Mouse (Mus musculus): ENCODE results near the gene Klhl10.

GRCm38 (mm10) chr11:100426820-100427219, 14.9 kb upstream of the Klhl10 start:
- TF ChIP-seq CTCF (IDR thresholded peaks at IDR 0.05; ENCODE audit: extremely low read depth, insufficient read depth, insufficient read length, insufficient replicate concordance) (no peak), POLR2A (IDR thresholded peaks at IDR 0.05; ENCODE audit: low read depth, low read length) (no peak)

All from spleen, adult 2 months (tissue).